Mouse (Mus musculus) testis, postnatal 10 days (tissue): ENCODE measurements around the gene A530016L24Rik.

Source experiments
- DNase-seq: peaks from one replicate; pipeline ENCODE4 v3.0.0; 2021; ENCODE audit warnings: low spot score

The A530016L24Rik gene

DNA sequence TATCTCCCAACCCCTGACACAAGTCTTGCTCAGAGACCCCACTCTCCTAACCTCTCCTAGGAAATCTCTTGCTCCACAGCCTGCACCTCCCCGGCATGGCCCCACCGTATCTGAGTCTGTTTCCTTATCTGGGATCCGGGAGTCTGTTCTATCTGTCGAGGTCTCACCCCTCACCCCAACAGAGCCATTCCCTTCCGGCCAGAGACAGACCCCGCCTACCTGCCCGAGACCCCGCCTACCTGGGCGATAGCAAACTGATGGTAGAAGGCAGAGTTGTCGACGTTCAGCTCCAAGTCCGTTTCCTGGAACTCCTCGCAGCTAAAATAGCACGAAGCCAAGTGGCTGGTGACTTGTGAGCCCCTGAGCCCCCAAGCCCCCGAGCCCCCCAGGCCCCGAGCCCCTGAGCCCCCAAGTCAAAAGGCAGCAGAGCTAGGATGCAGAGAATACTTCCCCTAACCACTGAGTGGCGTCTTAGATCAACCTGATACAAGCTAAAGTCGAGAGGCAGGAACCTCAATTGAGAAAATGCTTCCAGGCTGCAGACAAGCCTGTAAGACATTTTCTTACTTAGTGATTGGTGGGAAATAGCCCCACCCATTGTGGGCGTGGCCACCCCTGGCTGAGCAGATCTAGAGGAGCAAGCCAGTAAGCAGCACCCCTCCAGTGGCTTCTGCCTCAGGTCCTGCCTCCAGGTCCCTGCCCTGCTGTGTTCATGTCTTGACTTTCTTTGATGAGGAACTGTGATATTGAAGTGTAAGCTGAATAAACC is 13.9 kb downstream of the A530016L24Rik start:
- DNase-seq: peak; percentile 66

DNA sequence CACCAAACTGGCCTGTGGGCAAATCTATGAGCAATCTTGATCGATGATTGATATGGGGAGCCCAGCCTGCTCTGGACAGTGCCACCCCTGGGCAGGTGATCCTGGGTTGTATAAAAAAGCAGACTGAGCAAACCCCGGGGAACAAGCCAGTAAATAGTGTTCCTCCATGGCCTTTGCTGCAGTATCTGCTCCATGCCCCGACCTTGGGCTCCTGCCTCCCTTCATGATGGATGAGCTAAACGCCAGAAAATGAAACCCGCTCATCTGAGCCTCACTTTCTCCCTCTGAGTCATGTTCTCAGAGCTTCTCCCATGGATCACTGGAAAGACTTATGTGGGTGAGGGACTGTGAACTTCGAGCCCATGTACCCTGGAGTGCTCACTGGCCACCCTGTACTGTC is 17.0 kb downstream of the A530016L24Rik start:
- DNase-seq: no peak

DNA sequence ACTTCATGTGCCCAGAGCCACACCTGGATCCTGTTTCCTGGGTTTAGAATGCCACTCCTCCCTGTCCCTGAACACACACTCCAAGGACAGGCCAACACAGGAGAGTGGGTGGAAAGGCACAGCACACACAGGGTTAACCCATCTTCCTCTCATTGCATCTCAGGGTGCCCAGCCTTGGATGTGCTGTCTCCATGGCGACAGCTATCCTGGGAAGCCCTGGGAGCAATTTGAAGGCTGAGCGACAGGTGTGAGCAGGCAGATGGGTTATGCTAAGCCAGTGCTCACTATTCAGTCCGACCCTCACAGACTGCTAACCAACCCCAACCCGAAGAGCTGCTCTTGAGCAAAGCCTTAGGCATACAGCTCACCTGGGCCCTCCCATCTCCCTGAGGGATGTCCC is 18.0 kb downstream of the A530016L24Rik start:
- no peak for DNase-seq

DNA sequence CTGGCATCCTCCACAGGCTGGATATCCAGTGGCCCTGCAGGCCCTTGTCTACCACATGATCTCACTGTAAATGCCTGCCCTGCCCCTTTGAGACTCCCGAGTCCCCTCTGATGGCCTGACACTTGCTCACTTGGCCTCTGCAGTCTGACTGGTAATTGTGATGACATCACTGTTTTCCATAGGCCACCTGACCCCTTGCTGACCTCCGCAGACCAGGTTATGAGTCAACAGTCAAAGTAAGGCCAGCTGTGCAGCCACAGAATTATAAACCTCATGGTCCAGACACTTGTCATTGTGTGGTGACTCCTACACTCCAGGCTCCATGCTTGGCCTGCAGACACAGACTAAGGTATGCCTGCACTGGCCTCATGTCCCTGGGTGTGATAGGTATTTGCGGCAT is 18.7 kb downstream of the A530016L24Rik start:
- no peak for DNase-seq

DNA sequence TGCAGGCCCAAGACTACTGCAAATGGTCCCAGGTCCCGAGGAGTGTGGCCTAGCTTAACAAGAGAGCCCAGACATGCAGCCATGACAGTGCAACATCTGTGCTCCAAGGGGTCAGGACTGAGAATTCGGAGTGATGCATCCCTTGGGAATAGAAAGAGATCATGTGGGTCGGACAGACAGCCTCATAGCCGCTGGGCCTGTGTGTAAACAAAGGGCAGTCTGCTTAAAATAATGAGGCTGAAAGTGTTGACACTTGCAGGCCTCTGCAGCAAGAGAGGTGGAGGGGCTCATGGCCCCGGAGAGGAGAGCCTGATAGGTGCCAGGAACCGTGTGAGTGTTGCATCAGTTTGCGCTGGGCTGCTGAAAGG is 21.1 kb downstream of the A530016L24Rik start:
- no peak for DNase-seq

DNA sequence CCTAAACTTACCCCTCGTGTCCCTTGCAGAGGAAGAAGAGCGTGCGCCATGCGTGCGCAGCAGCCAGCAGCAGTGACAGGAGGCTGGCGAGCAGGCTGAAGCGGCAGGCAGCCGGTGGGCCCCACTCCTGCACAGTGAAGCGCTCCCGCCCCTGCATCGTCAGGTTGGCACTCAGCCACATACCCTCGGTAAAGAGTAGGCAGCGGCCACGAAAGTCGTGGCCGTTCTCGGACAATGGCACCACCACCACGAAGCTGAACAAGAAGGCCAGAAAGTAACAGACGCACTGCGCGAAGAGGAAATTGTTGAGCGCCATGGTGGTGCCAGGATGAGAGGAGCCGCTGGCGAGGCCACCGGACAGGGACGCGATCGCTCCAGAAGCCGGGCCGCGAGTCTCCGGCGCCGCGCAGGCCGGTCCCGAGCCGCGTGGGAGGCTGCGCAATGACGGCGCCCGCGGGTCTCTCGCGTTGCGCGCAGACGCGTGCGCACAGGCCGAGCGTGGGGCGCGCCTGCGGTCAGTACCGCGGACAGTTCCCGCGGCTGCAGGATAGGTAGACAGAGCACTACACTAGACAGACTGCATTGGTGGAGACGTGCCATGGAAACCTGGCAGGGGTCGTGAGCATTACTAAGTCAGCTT is 21.6 kb downstream of the A530016L24Rik start:
- peak; percentile 78 for DNase-seq

DNA sequence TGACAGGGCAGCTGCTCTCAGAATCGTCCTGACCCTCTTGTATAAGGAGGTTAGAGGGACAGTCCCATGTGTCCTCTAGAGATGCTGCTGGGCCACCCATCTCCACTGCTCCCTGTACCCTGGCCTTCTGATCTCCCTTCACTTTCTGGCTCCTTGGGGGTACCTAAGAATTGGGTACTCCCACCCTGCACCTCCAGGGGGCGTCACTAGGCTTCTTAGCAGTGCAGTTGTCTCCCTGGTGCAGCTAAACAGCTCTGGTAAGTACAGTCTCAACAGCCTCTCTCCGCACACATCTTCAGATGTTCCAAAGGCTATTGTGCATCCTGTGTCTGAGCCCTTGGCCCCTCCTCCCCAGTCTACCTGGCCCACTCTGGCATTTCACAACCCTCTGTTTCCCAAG is 25.6 kb downstream of the A530016L24Rik start:
- no peak for DNase-seq

DNA sequence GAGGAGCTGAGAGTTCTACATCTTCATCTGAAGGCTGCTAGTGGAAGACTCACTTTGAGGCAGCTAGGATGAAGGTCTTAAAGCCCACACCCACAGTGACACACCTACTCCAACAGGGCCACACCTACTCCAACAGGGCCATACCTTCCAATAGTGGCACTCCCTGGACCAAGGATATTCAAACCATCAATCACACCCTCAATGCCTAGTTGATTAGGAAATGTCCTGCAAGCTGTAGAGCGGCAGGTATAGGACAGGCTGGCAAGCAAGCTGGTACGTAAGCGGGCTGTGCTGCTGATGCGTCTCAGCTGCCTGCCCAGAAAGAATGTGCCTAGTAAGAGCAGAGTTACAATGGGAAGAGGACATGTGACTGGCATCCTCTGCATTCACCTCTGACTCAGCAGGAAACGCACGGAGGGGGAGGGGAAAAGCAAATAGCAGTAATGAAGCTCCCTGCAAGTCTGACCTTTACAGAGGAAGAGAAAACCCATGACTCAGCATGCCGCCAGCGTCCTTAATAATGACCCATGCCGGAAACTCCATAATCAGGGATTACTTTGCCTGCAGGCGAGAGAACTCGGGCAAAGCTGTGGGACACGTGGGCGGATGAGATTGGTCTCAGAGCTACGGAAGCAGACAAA is 27.6 kb downstream of the A530016L24Rik start, which contains the start of gene Tmem179:
Gene Tmem179 (minus strand): TSS at position 51 of the 641 bp plus-strand sequence.
- DNase-seq: no peak

DNA sequence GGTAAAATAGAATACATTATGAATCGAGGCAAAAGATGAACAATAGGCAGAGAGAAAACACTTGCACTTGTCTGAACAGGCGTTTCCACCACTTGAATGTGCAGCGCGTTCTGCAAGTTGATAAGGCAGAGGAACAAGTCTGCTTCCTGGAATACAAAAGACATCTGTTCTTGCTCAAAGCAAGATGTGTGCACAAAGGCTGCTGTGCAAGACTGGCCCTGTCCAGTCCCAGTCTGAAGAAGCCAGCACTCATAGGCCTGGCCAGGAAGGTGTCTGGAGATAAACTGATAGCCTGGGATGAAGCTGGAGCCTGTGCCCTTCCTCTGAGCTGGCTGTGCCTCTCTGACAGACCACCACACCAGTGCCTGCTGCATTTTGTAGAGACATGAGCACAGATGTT is 28.9 kb downstream of the A530016L24Rik start:
- no peak for DNase-seq

DNA sequence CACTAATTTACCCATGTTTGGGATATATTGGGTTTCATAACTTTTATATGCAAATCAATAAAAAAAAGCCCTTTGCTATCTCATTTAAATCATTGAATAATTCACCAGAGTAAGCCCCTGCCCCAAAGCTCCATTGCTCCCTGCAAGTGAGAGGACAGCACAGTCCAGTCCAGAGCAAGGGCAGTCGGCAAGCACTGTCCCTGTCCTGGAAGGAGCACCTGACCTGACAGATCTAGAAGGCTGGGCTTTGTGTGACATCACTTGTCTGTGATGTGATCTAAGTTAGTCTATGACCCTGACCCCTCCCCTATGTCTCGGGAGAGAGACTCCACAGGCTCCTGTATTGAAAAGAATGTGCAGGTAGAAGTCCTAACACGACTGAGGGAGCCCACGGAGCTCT is 44.5 kb downstream of the A530016L24Rik start:
- DNase-seq: no peak

DNA sequence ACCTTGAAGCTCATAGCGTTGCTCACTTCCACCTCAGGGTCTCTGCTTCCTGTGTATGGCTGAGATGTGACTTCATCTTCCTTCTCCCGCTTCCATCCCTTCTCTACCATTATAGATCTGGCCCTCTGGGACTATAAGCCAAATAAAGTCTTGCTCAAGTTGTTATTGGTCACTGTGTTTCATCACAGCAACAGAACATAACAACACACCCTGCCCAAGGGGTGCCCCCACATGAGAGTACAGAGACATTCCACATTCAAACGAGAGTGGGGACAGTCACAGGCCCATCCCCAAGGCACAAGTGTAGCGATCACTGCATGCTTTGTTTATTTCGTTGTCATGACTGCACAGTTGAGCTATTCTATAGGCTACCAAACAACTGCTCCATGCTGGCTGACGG is 48.0 kb downstream of the A530016L24Rik start:
- no peak for DNase-seq

DNA sequence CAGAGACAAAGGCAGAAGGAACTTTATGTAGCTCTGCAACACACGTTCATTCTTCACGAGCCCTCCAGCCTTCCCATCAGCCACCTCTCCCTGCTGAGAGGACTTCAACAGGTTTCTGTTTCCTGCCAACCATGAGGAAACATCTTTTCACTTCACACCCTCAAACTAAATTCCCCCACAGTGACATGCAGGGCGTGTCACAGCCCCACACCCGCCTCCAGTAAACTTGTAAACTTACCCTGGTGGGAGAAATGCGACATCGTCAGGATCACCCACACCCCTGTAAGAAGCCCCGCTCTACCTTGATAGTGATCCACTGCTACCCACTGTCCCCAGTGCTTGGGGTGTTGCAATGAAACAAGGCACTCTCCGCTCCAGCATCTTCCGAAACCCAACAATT is 49.1 kb downstream of the A530016L24Rik start:
- no peak for DNase-seq

DNA sequence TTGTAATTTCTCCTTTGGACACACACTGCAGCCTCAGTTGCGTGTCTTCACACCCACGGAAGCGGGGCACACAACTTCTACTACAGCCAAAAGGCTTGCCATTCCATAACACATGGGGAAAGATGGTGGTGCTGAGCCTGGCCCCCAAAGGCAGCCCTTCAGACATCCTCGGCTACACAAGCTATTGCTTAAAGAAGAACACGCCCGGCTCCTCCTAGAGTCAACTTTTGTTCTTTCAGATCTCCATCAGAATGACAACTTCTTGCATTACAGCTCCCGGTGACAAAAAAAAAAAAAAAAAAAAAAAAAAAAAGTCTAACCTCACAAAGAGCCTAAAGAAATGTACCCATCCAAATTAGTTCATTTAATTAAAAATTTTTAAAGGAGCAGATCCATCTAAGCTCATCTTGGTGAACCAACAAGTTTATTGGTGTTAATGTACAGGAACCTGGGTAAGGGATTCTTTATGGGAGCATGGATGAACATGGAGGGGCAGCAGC is 50.3 kb downstream of the A530016L24Rik start:
- no peak for DNase-seq

DNA sequence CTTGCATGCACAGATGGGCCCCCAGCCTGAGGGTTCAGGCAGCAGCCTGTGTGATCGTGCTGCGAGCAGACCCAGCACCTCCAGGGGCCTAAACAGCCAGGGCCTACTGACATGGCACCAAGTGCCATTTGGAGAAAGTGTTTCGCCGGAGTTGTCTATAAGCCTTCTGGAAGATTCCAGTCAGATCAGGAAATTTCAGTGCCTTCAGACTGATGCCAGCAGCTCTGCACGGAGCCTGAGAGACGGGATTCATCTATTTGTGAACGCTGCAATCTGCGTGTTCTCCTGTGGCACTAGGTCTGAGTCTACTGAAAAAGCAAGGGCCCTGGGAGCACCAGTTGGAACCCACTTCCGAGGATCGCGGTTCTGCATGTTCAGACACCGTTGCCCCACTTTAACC is 51.1 kb downstream of the A530016L24Rik start:
- no peak for DNase-seq

DNA sequence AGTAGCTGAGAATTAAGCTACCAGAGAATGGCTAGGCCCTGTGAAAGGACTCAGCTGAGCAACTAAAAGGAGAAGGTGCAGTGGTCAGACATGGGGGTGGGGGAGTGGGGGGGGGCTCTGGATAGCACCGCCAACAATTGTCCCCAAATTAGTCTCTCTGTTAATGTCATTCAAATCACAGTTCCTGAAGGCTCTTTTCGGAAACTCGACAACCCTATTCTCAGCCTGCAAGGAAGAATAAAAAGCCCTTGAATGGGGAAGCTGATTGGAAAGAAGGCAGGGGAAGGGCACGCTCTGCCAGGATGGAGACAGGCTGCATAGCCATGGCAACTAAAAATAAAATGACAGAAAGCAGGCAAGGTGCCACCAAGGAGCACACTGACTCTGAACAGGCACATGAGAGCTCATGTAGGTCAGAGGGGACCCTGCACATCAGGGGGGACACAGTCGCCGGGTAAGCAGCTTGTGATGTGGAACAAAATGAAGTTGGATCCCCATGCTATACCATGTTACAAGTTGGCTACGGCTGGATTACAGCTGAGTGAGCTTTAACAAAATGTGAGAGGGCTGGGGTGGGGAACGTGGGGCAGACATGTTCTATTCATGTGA is 52.3 kb downstream of the A530016L24Rik start:
- DNase-seq: no peak

DNA sequence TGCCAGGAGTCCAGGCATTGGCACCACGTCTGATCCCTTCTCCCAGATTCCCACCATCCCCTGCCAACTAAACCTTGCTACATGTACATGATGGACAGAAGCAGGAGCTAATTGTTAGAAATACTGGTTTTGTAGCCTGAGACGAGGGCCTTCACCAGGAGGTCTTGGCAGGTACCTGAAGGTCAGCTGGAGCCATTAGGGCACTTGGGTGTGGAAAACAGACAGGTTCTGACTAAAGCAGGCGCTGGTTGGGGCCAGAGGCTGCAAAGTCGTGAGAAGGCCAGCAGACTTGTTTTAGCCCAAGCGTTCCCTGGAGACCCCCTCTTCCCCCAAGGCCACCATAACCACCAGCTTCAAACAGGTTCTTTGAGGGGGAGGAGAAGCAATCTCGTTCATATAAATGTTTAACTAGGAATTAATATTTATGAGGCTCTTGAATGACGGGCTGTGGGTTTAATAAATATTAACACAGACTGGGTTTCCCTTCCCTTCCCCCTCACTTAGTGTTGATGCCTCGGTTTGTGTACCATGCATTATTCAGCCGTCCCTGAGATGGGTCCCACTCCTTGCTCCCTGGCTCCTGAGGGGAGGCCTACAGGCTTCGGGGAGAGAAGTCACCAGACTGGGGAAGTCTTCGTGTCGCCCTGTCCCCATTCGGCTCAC is 53.1 kb downstream of the A530016L24Rik start:
- no peak for DNase-seq

DNA sequence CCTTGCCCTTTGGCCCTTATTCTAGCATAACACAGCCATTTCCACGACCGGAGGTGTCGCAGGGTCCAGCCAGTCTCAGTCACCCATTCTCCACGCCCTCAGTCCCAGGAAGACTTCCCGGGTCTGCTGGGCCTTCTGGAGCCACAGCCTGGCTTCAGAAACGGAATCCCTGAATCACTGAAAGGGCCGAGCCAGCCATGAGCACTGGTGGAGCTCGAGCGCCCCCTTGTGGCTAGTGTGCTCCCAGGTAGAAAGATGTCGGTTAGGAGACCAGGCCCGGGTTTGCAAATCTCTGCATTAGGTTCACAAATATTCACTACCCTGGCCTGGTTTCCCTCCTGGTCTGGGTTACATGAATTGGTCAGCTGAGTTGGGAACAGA is 53.7 kb downstream of the A530016L24Rik start:
- peak; percentile 97 for DNase-seq

DNA sequence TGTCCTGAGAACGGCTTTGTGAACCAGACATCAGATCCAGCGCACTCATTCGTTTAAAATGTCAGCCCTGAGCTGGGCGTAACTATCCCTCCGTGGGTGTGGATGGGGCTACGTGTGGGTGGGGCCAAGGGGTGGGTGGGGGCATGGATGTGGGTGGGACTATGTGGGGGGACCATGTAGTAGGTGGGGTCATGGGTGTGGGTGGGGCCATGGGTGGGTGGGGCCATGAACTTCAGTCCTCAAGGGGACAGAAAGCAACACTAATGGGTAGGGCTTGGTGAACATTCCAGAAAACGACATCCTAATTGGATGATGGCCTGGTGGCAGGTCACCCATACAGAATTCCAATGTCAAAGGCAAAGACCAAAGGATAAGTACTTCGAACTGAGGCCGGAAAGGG is 54.7 kb downstream of the A530016L24Rik start:
- DNase-seq: no peak

DNA sequence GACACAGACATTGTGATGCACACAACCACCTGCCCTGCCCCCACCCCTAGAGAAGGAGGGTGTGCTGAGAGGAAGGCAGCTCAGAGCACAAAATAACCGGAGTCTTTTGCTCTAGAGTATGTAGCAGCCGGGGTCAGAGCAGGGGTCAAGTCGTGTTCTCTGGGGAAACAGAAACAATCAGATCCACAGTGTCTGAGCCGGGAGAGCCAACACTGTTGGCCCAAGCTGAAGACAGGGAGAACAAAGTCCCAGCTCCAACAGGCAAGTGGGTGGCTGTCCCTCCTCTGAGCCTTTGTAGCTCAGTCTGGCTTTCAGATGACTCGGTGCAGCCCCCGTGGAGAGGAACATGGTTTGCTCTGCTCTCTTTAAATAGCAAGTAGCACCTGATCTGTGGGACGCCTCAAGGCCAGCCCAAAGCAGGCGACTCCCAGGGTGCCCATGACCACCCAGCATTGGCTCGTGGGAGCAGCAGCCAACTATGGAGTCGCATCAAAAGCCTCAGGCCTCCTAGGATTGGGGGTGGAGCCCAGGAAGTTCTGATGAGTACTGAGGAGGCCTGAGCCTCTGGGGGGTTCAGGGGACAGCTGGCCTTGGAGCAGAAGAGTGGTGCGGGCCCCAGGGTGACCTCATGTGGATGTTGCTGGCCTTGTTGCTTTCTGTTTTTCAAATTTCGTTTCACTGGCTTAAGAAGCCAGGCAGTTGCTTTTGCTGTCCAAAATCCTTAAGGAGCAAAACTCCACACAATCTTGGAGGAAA is 55.9 kb downstream of the A530016L24Rik start:
- no peak for DNase-seq

DNA sequence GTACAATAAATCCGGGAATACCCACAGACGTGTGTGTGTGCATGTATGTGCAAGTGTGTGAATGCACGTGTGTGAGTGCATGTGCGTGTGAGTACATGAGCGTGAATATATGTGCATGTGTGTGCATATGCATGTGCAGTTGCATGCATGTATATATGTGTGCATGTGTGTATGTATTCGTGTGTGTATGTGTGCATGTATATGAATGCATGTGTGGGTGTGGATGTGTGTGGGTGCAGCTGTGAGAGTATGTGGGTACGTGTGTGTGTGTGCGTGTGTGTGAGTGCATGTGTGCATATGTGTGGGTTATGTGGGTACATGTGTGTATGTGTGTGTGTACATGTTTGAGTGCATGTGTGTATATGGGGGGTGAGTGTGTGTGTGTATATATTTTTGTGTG is 56.9 kb downstream of the A530016L24Rik start:
- no peak for DNase-seq

DNA sequence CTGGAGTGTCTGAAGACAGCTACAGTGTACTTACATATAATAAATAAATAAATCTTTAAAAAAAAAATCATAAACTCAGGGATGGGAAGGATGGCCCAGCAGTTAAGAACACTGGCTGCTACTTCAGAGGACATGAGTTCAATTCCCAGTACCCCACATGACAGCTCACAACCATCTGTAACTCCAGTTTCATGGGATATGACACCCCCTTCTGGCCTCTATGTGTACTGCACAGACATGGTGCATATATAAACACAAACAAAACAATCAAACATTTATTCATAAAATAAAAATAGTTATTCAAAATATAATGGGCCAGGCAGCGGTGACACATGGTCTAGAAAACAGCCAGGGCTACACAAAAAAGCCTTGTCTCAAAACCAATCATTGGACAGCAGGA is 60.0 kb downstream of the A530016L24Rik start:
- no peak for DNase-seq
